8 mouse cellular contexts compared by ENCODE assay signal in genomic region chr10:128817033-128817432, GRCm38 (mm10). TPM values are rescaled to one million over a fixed set of nuclear protein-coding genes. Genes with fewer than 3 reads are reported as not detected.
A peak's percentile ranks its signal among the peaks of the same experiment; 100 is the strongest.
DNase-seq lines count a peak whose midpoint lies in the region; ATAC-seq lines count a peak whose summit lies in the region.

TSS of gene Sarnp (plus strand) at chr10:128817333.

- no peak within 1 kb of the TSS for H3K4me2 ChIP-seq in intestine, embryonic 15.5 days (replicated peaks)

- H3K4me3 ChIP-seq in intestine, embryonic 15.5 days (replicated peaks) = no peak within 1 kb of the TSS
- no peak within 1 kb of the TSS for H3K4me3 ChIP-seq in midbrain, embryonic 10.5 days

- WGBS in intestine, embryonic 15.5 days = 90% methylated on average over 13 of the region's 13 CpGs
- WGBS in midbrain, embryonic 10.5 days = 97% methylated on average over 13 of the region's 13 CpGs

- intact Hi-C loops in gastrocnemius, postnatal 36 days (cut with DNase I) = no loop called here

- H3K4me1 ChIP-seq in intestine, embryonic 15.5 days (replicated peaks) = no peaks in the 10 kb centered on the region; the same call in 1 of the 2 replicates
- peaks cover 10% of the 10 kb centered on the region for H3K4me1 ChIP-seq in midbrain, embryonic 10.5 days

- H3K9ac ChIP-seq in intestine, embryonic 15.5 days = no peak within 1 kb of the TSS

- no peaks in the 10 kb centered on the region for H3K9me3 ChIP-seq in intestine, embryonic 15.5 days
- H3K9me3 ChIP-seq in midbrain, embryonic 10.5 days (replicated peaks) = no peaks in the 10 kb centered on the region

- no peak within 1 kb of the TSS for H3K27ac ChIP-seq in intestine, embryonic 15.5 days
- H3K27ac ChIP-seq in midbrain, embryonic 10.5 days (replicated peaks) = no peak within 1 kb of the TSS

- H3K27me3 ChIP-seq in intestine, embryonic 15.5 days (replicated peaks) = no peaks in the 10 kb centered on the region
- no peaks in the 10 kb centered on the region for H3K27me3 ChIP-seq in midbrain, embryonic 10.5 days (ENCODE audit: low read depth, poor library complexity, severe bottlenecking)

- peak; percentile 84 for DNase-seq in heart, adult 11 months
- no peak for DNase-seq in heart, adult 9 months (ENCODE audit: low spot score in 2 of 2)
- no peak for DNase-seq in adrenal gland, postnatal 4 days (ENCODE audit: low spot score in 2 of 2)
- DNase-seq in gastrocnemius, postnatal 36 days = no peak
- DNase-seq in midbrain, embryonic 10.5 days (ENCODE audit: low spot score) = no peak
- DNase-seq in ovary, postnatal 36 days (ENCODE audit: low spot score) = no peak
- no peak for DNase-seq in retina, postnatal 1 day

- H3K36me3 ChIP-seq in intestine, embryonic 15.5 days = peaks cover 28% of the 10 kb centered on the region
- H3K36me3 ChIP-seq in midbrain, embryonic 10.5 days = peaks cover 75% of the 10 kb centered on the region

- no peak for ATAC-seq in intestine, embryonic 15.5 days

RNA-seq across cellular contexts. Expression of gene Sarnp, which starts in this region (rescaled TPM):
- 10 to 100 TPM; 52.2 to 64.4 TPM for total RNA-seq in adrenal gland, postnatal 4 days (2021)
- total RNA-seq in gastrocnemius, postnatal 36 days (2021) = 10 to 100 TPM; 25.2 to 27.2 TPM
- 186 and 201 TPM in 2 replicates for polyA plus RNA-seq in intestine, embryonic 15.5 days (2015; fragmentation: Nextera tagmentation; extraction: Ambion mirVana)
- 260 and 264 TPM in 2 replicates for polyA plus RNA-seq in midbrain, embryonic 10.5 days (2016; fragmentation: Nextera tagmentation; extraction: Ambion mirVana)
